Mouse (Mus musculus): ENCODE data around the gene Il18r1. TPM values are rescaled to one million over a fixed set of nuclear protein-coding genes. Genes with fewer than 3 reads are reported as not detected.

The Il18r1 gene
- polyA plus RNA-seq, 1 experiment from 2014 or later: not detected

DNA sequence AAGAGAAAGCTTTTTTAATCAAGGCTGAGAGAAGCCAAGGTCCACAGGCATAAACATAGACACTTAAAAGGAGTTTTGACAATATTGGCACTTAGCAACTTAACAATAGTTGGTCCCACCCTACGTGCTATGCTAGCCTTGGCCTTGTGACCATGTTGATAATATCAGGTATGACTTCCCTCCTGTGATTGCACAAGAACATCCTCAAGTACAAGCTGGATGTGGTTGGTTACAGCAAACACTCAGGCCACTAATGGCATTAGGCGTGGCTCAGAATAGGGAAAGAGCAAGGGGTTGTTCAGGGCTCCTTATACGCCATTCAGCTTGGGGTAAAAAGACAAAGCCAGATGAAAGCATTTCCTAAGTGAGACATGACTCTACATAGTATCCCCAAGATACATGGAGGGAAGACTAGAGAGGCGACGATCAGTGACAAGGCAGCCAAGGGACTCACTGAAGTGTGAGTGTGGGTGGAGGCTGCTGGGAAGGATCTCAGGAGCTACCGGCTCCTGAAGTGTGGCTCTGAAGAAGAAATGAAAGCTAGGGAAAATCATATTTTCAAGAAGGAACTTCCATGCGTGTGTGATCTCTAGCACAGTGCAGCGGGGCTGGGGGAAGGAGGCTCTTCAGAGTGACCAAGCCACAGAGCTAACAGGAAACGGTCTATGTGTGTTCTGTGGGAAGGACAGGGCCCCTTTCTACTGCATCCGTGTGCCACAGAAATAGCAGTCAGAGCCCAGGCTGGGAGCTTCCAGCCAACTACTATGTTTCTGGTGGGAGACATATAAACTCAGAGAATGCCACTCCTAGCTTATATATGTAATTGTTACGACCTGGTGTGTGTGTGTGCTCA is 36.4 kb downstream of the Il18r1 start:
- WGBS: 92% methylated on average over 11 of the region's 11 CpGs
- H3K4me3 ChIP-seq: no peak overlapping the region

DNA sequence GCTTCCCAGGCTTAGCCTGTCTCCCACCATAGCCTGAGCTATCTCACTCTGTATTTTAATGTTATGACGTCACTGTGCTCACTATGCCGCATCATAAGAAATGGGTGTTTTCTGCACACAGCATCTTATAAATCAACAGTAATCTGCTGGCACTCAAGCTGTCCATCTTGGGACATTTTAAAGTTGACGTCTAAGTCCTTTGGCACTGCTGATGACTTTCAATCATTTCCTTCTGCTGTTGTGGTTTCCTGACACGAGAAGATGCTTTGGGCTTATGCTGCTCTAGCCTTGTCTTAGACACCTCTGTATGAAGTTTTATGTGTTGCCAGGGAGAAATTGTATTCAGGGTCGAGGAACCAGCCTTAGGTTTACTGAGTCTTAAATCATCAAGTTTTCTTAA is 39.2 kb downstream of the Il18r1 start:
- no peaks in the 10 kb centered on the region for H3K36me3 ChIP-seq (replicated peaks)
- no peaks in the 10 kb centered on the region for H3K9me3 ChIP-seq
- H3K27ac ChIP-seq: no peak overlapping the region
- no peak for DNase-seq (ENCODE audit: extremely low spot score, low spot score)
- WGBS: 87% methylated on average over 5 of the region's 5 CpGs
- H3K4me3 ChIP-seq: no peak overlapping the region
- H3K4me1 ChIP-seq: no peaks in the 10 kb centered on the region
- H3K27me3 ChIP-seq (ENCODE audit: poor library complexity, severe bottlenecking): no peaks in the 10 kb centered on the region

More for the DNA sequence above, 36.4 kb downstream of the Il18r1 start:
- H3K27ac ChIP-seq: no peak overlapping the region
- no peaks in the 10 kb centered on the region for H3K9me3 ChIP-seq
- H3K27me3 ChIP-seq (ENCODE audit: poor library complexity, severe bottlenecking): no peaks in the 10 kb centered on the region
- no peaks in the 10 kb centered on the region for H3K4me1 ChIP-seq
- H3K36me3 ChIP-seq (replicated peaks): no peaks in the 10 kb centered on the region
- DNase-seq (ENCODE audit: extremely low spot score, low spot score): no peak

DNA sequence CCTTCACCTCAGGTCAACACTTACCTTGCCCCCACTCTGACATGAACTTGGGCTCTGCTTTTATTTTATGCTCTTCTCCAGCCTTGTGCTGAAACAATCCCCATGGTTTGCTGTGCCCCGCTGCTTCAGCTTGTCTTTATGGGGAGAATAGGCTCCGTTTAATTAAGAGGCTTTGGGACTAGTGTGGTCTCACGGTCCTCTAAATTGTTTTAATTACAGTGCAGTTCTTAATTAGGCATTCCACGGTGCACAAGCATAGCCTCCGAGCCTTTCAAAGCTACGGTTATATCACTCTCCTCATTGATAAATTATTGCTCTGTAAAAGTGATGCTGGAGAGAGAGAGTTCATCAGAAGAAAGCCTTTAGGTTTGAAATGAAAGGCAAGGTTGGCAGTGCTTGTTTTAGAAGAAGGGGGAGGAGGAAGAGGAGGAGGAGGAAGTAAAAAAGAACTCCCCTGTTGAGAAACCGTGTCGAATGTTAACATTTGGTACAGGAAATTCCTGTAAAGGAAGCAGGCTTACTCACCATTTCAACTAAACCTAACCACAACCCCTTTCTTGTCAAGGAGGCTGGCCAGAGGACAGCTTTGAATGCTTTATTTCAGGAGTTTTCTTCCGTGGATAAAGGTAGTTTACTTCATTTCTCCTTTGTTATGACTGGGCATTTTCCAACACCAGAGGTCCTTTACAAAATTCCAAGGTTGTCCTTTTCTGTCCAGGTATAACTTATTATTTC is 49.7 kb downstream of the Il18r1 start, which contains the start of gene Il18rap:
Gene Il18rap (plus strand): TSS at position 512 of the 735 bp plus-strand sequence.
- WGBS: 33% methylated on average over 9 of the region's 9 CpGs
- Histone ChIP-seq H3K4me1 (peaks cover 10% of the 10 kb centered on the region), H3K27me3 (ENCODE audit: poor library complexity, severe bottlenecking) (no peaks in the 10 kb centered on the region), H3K4me3 (no peak within 1 kb of the TSS), H3K27ac (peak within 1 kb of the TSS; percentile 0; the same call in 1 of the 2 replicates), H3K36me3 (replicated peaks) (no peaks in the 10 kb centered on the region), H3K9me3 (0 out of 2 replicates have a peak, but pooled peaks cover 3% of the 10 kb centered on the region)
- no peak for DNase-seq (ENCODE audit: extremely low spot score, low spot score)

DNA sequence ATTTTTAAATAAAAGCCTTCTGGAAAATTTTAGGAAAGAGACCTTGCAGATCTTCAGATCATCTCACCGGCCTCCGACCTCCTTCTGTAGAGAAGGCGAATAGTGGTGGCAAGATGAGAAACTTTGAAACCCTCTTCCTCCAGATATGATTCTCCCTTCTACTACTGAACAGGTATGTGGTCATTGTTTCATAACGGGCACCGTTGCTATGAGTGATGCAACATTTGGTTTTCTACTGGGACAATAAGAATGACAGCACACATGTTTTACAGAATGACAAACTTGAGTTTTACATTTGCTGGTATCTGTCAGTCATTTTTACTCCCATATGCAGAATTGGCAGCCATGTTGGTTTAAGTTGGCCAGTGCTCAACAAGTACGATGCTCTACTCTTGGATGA is 51.0 kb downstream of the Il18r1 start:
- Histone ChIP-seq H3K4me3 (no peak overlapping the region), H3K27me3 (ENCODE audit: poor library complexity, severe bottlenecking) (no peaks in the 10 kb centered on the region), H3K4me1 (peaks cover 10% of the 10 kb centered on the region), H3K9me3 (0 out of 2 replicates have a peak, but pooled peaks cover 3% of the 10 kb centered on the region), H3K36me3 (replicated peaks) (no peaks in the 10 kb centered on the region), H3K27ac (no peak overlapping the region)
- 95% methylated on average over 6 of the region's 6 CpGs for WGBS
- DNase-seq (ENCODE audit: extremely low spot score, low spot score): no peak

DNA sequence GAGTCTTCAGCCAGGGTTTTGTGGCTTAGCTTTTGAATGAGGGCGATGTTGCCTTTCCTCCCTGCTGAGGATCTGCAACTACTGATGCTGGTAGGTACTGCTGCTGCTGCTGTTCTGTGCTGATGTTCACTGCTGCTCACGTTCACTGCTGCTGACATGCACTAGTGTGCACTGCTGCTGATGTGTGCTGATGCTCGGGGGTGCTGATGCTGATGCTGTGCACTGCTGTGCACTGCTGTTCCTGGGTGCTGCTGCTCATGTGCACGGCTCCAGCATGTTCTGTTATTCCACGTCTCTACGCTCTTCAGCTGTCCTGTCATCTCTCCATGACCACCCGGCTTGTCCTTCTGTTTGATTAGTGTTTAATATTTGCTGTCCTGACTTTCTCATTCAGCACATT is 57.6 kb downstream of the Il18r1 start:
- WGBS: 93% methylated on average over 7 of the region's 7 CpGs
- no peaks in the 10 kb centered on the region for H3K27me3 ChIP-seq (ENCODE audit: poor library complexity, severe bottlenecking)
- H3K27ac ChIP-seq: no peak overlapping the region
- no peaks in the 10 kb centered on the region for H3K9me3 ChIP-seq
- H3K4me1 ChIP-seq: no peaks in the 10 kb centered on the region
- H3K36me3 ChIP-seq (replicated peaks): no peaks in the 10 kb centered on the region
- no peak for DNase-seq (ENCODE audit: extremely low spot score, low spot score)
- H3K4me3 ChIP-seq: no peak overlapping the region

DNA sequence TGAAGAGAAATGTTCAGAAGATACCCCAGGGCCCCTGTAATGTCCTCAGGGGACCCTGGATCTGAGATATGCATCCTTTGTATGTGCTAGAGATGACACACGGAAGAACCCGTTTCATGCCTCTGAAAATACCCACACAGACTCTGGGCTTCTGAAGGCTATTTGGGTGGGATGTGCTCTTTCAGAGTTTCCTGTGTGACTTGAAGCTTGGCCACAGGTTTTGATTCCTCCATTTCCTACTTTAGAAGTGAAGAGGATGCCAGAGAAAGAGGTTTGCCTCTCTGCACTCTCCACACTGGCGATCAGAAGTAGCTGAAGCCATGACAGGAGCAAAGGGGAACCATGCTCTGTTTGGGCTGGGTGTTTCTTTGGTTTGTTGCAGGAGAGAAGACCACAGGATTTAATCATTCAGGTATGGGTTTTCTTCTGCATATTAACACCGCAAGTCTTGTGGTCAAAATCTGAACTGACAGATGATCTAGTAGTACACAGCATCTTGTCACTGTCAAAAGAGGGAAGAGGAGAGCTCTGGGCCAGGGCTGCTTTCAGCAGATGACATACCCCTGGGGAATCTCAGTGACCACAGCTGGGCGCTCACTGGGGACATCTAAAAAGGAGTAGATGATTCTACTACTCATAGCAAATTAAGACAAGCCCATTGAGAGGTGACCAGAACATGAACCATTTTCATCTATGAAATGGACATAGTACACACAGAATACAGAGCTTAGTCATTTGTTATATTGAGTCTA is 58.8 kb downstream of the Il18r1 start:
- Histone ChIP-seq H3K27ac (no peak overlapping the region), H3K9me3 (no peaks in the 10 kb centered on the region), H3K4me1 (no peaks in the 10 kb centered on the region), H3K36me3 (replicated peaks) (no peaks in the 10 kb centered on the region), H3K4me3 (no peak overlapping the region), H3K27me3 (ENCODE audit: poor library complexity, severe bottlenecking) (no peaks in the 10 kb centered on the region)
- DNase-seq (ENCODE audit: extremely low spot score, low spot score): no peak
- 90% methylated on average over 5 of the region's 5 CpGs for WGBS

DNA sequence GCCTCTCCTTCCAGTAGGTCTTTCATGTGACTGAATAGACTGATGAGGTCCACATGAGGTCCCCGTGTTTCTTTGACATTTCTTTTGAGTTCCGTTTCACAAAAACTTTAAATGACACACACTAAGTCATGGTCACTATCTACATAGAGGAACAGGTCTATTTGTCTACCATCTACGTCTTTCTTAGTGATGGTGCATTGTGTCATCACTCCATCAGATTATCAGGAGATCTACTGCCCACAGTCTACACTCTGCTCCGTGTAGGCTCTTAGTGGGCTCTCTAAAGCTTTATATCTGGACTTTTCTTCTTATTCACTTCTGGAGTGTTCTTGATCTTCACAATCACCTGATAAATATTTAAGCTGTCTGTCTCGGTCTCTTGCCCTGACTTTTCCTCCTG is 63.9 kb downstream of the Il18r1 start:
- no peak for DNase-seq (ENCODE audit: extremely low spot score, low spot score)
- WGBS: 91% methylated on average over 5 of the region's 5 CpGs
- no peak overlapping the region for H3K27ac ChIP-seq
- H3K4me3 ChIP-seq: no peak overlapping the region
- no peaks in the 10 kb centered on the region for H3K36me3 ChIP-seq (replicated peaks)
- no peaks in the 10 kb centered on the region for H3K4me1 ChIP-seq
- H3K9me3 ChIP-seq: no peaks in the 10 kb centered on the region
- H3K27me3 ChIP-seq (ENCODE audit: poor library complexity, severe bottlenecking): no peaks in the 10 kb centered on the region

DNA sequence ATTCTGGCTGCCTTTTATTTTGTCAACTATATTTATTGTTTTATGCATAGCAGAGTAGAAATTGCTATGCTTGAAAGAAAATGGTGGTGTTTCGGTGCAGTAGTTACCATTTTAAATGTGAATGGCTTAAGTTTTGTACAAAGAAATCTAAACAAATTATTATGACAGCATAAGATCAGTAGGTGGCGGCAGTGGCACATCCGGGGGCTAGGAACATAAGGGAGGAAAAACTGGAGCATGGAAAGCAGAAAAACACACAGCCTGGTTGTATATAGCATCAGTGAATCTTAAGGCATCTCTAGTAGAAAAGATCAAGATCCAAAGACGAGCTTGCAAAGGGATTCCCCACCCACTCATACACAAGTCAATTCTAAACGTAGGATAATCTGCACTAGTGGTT is 72.2 kb downstream of the Il18r1 start:
- Histone ChIP-seq H3K4me1 (no peaks in the 10 kb centered on the region), H3K9me3 (no peaks in the 10 kb centered on the region), H3K36me3 (replicated peaks) (no peaks in the 10 kb centered on the region), H3K4me3 (no peak overlapping the region), H3K27me3 (ENCODE audit: poor library complexity, severe bottlenecking) (no peaks in the 10 kb centered on the region), H3K27ac (no peak overlapping the region)
- WGBS: 80% methylated on average over 5 of the region's 5 CpGs
- DNase-seq (ENCODE audit: extremely low spot score, low spot score): no peak

DNA sequence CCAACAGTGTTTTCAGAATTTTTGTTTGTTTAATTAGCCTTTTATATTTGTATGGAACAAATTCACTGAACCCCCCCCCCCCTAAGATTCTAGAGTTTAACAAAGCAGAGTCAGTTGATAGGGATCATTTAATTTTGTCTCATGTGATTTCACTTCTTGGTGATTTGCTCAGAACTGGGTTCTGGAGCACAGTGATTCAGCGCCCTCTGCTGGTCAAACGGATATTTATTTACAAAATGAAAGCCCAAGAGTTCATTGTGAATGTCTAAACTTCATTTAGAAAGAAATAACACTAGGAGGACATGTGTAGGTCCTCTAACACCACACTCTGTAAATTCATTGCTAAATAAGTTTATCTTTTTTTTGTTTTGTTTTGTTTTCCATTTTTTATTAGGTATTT is 79.3 kb downstream of the Il18r1 start:
- H3K4me1 ChIP-seq: peaks cover 9% of the 10 kb centered on the region
- peak; percentile 45 for DNase-seq (ENCODE audit: extremely low spot score, low spot score)
- 1% methylated on average over 2 of the region's 2 CpGs for WGBS
- no peaks in the 10 kb centered on the region for H3K9me3 ChIP-seq
- H3K4me3 ChIP-seq: no peak overlapping the region
- H3K27me3 ChIP-seq (ENCODE audit: poor library complexity, severe bottlenecking): no peaks in the 10 kb centered on the region
- no peak overlapping the region for H3K27ac ChIP-seq
- H3K36me3 ChIP-seq (replicated peaks): no peaks in the 10 kb centered on the region

DNA sequence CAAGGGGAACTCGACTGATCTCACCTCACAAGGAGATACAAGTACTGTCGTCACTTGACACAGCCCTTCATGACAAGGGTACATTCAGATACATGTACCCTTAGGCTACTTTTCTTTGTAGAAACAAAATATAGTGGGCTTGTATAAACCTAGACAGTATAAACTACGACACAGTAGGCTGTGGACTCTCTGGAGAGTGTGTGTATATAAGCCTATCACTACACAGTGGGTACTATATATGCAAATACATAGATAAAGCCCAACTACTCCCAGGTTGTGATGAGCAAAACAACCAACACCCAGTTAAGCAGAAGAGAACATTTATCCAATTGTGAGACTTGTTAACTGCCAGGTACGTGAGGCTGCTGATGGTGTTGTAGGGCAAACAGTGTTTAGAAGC is 81.3 kb downstream of the Il18r1 start:
- no peak overlapping the region for H3K27ac ChIP-seq
- no peaks in the 10 kb centered on the region for H3K36me3 ChIP-seq (replicated peaks)
- H3K9me3 ChIP-seq: no peaks in the 10 kb centered on the region

DNA sequence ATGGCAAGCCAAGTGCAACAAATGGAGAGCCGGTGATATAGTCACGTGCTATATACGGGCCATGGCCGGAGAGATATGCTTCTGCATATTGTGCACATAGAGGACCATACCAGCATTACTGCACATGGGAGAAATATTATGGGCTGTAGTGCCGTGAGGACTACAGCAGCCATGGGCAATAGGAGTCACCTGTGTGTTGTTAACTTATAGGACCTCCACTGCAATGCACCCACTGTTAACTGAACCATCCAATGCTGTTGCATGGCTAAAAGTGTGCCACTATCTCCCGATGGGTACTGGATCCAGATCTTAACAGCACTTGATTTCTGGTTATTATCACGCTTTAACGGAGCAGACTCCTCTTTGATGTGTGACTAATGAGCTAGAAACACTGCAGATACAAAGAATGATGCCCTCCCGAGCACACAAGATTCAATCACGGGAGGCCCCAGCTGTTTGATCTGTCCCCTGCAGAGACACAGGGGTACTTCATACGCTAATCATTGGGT is 81.8 kb downstream of the Il18r1 start:
- H3K27me3 ChIP-seq (ENCODE audit: poor library complexity, severe bottlenecking): no peaks in the 10 kb centered on the region

More for the DNA sequence above, 81.3 kb downstream of the Il18r1 start:
- 89% methylated on average over 4 of the region's 4 CpGs for WGBS
- Histone ChIP-seq H3K4me3 (no peak overlapping the region), H3K4me1 (peaks cover 9% of the 10 kb centered on the region), H3K27me3 (ENCODE audit: poor library complexity, severe bottlenecking) (no peaks in the 10 kb centered on the region)
- DNase-seq (ENCODE audit: extremely low spot score, low spot score): no peak

DNA sequence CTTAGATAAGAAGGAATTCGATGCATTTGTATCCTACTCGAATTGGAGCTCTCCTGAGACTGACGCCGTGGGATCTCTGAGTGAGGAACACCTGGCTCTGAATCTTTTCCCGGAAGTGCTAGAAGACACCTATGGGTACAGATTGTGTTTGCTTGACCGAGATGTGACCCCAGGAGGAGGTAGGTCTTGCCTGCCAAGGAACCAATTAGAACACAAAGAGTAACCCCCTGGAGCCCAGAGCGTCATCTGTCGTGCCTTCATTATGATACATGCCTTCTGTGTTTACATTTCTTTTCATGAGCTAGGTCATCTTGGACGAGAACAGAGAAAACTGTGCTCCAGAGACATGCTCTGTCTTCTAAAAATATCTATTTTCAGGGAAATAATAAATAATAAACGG is 82.4 kb downstream of the Il18r1 start:
- Histone ChIP-seq H3K4me1 (peaks cover 9% of the 10 kb centered on the region), H3K36me3 (replicated peaks) (no peaks in the 10 kb centered on the region), H3K27me3 (ENCODE audit: poor library complexity, severe bottlenecking) (no peaks in the 10 kb centered on the region), H3K4me3 (no peak overlapping the region), H3K9me3 (no peaks in the 10 kb centered on the region), H3K27ac (no peak overlapping the region)
- WGBS: 72% methylated on average over 10 of the region's 10 CpGs
- no peak for DNase-seq (ENCODE audit: extremely low spot score, low spot score)

More for the DNA sequence above, 81.8 kb downstream of the Il18r1 start:
- H3K36me3 ChIP-seq (replicated peaks): no peaks in the 10 kb centered on the region
- H3K9me3 ChIP-seq: no peaks in the 10 kb centered on the region
- WGBS: 78% methylated on average over 11 of the region's 11 CpGs
- DNase-seq (ENCODE audit: extremely low spot score, low spot score): no peak
- no peak overlapping the region for H3K27ac ChIP-seq
- H3K4me3 ChIP-seq: no peak overlapping the region
- peaks cover 9% of the 10 kb centered on the region for H3K4me1 ChIP-seq

Measured in forebrain, embryonic 10.5 days (tissue).